Mouse (Mus musculus): ENCODE data around the gene Acap2. TPM values are rescaled to one million over a fixed set of nuclear protein-coding genes. Genes with fewer than 3 reads are reported as not detected.

Gene Acap2
- polyA plus RNA-seq, 1 experiment, result 36.9 TPM

DNA sequence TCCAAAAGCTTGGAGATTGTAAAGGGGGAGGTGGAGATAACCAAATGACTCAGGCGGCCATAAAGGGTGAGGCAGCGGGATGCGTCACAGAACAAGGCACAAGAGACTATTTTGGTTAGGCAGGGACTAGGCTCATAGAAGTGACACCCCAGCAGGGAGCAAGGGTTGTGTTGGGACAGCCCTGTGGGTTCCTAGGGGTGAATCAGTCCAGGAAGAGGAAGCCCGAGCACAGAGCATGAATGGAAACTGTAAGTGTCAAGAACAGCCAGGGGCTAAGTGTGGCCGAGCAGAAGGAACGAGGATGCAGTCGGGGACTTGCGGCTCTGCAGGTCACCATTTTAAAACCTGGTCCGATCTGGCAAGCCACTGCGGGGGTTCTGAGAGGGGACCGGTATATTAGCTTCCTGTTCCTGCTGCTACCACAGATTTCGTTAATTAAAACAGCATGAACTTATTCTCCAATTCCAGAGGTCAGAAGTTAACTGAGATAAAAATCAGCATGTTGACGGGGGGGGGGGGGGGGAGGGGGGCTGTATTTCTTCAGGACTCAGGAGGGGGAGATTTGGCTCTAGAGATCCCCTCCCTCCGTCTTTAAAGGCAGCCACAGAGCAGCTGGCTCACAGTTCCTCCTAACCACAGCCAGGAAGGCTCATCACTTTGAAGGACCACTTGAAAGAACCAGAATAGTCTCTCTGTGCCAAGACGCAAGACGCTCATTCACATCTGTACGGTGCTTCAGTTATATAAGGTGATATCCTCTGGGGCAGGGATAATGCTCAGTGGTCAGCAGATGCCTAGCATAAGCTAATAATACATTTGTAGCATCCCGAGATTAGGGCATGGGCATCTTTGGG, 34.6 kb upstream of the Acap2 start:
- no peak for DNase-seq
- Histone ChIP-seq H3K27me3 (ENCODE audit: control insufficient read depth, insufficient read depth, low read length) (no peaks in the 10 kb centered on the region), H3K4me1 (ENCODE audit: control insufficient read depth, insufficient read depth, low read length) (peaks cover 4% of the 10 kb centered on the region; the same call in 1 of the 2 replicates), H3K4me3 (replicated peaks; ENCODE audit: insufficient read depth, low read depth, low read length) (no peak overlapping the region), H3K27ac (ENCODE audit: insufficient read depth, low read length) (no peak overlapping the region)
- TF ChIP-seq POLR2A (IDR thresholded peaks at IDR 0.05; ENCODE audit: borderline replicate concordance, insufficient read depth, low read length) (no peak), CTCF (IDR thresholded peaks at IDR 0.05; ENCODE audit: borderline replicate concordance, insufficient read depth, low read depth, low read length) (no peak)
- 33% methylated on average over 17 of the region's 18 CpGs for WGBS

DNA sequence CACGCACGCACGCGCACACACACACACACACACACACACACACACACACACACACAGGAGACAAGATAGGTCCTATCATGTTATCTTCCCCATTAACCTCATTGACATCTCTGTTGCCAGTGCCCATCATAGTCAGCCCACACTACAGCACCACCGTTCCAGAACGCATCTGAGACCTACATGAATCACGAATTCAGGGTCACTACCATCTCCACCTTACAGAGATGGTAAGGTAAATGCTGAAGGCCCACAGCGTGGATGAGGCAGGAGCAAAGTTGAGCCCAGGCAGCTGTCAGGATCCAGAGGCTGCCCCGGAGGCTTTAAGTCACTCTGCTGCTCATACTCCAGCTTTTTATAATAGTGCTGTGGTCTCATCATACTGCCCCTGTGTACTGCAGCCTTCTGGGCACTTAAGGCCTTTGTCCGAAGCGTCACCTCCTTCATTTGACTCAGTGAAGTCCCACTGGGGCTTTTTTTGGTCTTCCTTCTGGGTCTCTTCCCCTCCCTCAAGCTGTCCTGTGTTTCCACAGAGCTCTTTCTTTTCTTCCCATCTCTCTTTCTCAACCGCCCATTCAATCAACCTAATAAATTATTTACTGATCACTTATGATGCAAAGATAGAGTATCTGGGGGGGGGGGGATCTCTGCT, 33.9 kb upstream of the Acap2 start:
- WGBS, result 92% methylated on average over 12 of the region's 12 CpGs
- no peak for DNase-seq
- no peak overlapping the region for H3K27ac ChIP-seq (ENCODE audit: insufficient read depth, low read length)
- H3K4me3 ChIP-seq (replicated peaks; ENCODE audit: insufficient read depth, low read depth, low read length), result no peak overlapping the region
- H3K27me3 ChIP-seq (ENCODE audit: control insufficient read depth, insufficient read depth, low read length), result no peaks in the 10 kb centered on the region
- H3K4me1 ChIP-seq (ENCODE audit: control insufficient read depth, insufficient read depth, low read length), result peaks cover 4% of the 10 kb centered on the region; the same call in 1 of the 2 replicates
- no peak for TF ChIP-seq POLR2A (IDR thresholded peaks at IDR 0.05; ENCODE audit: borderline replicate concordance, insufficient read depth, low read length)
- TF ChIP-seq CTCF (IDR thresholded peaks at IDR 0.05; ENCODE audit: borderline replicate concordance, insufficient read depth, low read depth, low read length), result no peak

DNA sequence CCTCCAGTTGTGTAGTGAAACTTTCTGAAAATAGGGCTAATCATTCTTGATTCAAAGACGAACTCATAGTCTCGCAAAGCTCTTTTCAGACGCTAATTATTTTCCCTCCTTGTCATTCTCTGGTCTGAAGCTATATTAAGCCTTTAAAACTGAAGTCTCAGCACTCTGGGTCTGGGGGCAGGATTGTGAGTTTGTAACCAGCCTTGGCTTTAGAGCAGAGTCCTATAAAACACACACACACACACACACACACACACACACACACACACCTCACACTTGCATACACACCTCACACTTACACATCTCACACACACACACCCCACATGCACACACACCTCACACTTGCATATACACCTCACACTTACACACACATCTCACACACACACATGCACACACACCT, 33.3 kb upstream of the Acap2 start:
- peaks cover 4% of the 10 kb centered on the region; the same call in 1 of the 2 replicates for H3K4me1 ChIP-seq (ENCODE audit: control insufficient read depth, insufficient read depth, low read length)
- TF ChIP-seq POLR2A (IDR thresholded peaks at IDR 0.05; ENCODE audit: borderline replicate concordance, insufficient read depth, low read length) (no peak), CTCF (IDR thresholded peaks at IDR 0.05; ENCODE audit: borderline replicate concordance, insufficient read depth, low read depth, low read length) (no peak)
- DNase-seq, result no peak
- H3K27ac ChIP-seq (ENCODE audit: insufficient read depth, low read length), result no peak overlapping the region
- no peaks in the 10 kb centered on the region for H3K27me3 ChIP-seq (ENCODE audit: control insufficient read depth, insufficient read depth, low read length)
- no peak overlapping the region for H3K4me3 ChIP-seq (replicated peaks; ENCODE audit: insufficient read depth, low read depth, low read length)
- 68% methylated on average over 3 of the region's 3 CpGs for WGBS

DNA sequence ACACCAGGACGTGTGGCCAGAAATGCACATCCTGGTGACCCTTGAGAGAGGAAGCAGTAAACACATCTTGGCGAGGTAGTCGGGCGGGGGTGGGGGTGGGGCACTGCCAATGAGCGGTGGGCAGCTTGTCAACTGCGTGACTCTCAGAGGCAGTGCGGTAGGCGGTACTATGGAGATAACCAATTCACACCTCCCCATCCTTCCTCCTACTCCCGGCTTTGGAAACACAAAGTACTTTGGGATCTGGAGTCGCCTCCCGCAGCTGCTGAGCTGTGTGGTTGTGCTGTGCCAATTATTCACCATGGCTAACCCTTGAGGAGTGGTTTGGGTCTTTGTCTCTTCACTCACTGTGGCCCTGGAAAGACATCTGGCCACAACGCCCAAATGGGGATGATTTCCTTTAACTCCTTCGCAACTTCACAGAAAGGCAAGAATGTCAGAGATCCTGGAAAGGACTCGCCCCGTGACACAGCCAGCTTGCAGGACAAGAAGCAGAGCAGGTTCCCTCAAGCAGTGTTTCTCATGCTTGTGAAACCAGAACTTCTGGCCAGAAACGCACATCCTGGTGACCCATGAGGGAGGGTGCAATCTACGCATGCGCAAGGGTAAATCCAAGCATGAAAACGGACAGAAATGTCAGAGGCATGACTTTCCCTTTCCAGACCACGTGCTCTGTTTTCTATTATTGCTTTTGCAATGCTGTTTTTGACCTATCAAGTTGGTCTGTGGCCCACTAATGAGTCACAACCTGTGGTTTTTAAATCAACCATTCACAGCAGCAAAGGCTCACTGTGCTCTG, 32.7 kb upstream of the Acap2 start:
- WGBS, result 30% methylated on average over 20 of the region's 20 CpGs
- Histone ChIP-seq H3K4me1 (ENCODE audit: control insufficient read depth, insufficient read depth, low read length) (peaks cover 4% of the 10 kb centered on the region; the same call in 1 of the 2 replicates), H3K27ac (ENCODE audit: insufficient read depth, low read length) (no peak overlapping the region), H3K27me3 (ENCODE audit: control insufficient read depth, insufficient read depth, low read length) (no peaks in the 10 kb centered on the region), H3K4me3 (replicated peaks; ENCODE audit: insufficient read depth, low read depth, low read length) (no peak overlapping the region)
- TF ChIP-seq CTCF (IDR thresholded peaks at IDR 0.05; ENCODE audit: borderline replicate concordance, insufficient read depth, low read depth, low read length) (no peak), POLR2A (IDR thresholded peaks at IDR 0.05; ENCODE audit: borderline replicate concordance, insufficient read depth, low read length) (no peak)
- DNase-seq, result peak in 1 of 2 experiments; percentile 15

DNA sequence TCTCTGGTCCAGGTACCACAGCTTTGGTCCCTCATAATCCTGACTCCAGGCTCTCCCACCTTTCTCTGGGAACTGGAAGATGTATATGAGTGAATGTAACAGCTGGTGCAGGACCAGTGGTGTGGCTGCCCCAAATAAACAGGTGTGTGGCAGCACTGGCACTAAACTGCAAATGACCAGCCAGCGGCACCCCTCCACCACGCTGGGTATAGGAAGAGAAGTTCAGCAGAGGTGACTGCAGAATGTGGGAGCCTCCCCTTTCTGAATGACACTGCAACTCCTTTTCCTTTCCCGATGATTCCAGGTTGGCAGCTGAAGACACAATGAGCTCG, 32.1 kb upstream of the Acap2 start:
- H3K27me3 ChIP-seq (ENCODE audit: control insufficient read depth, insufficient read depth, low read length), result no peaks in the 10 kb centered on the region
- TF ChIP-seq POLR2A (IDR thresholded peaks at IDR 0.05; ENCODE audit: borderline replicate concordance, insufficient read depth, low read length) (no peak), CTCF (IDR thresholded peaks at IDR 0.05; ENCODE audit: borderline replicate concordance, insufficient read depth, low read depth, low read length) (no peak)
- DNase-seq, result no peak
- no peak overlapping the region for H3K27ac ChIP-seq (ENCODE audit: insufficient read depth, low read length)
- peaks cover 4% of the 10 kb centered on the region; the same call in 1 of the 2 replicates for H3K4me1 ChIP-seq (ENCODE audit: control insufficient read depth, insufficient read depth, low read length)
- 27% methylated on average over 4 of the region's 4 CpGs for WGBS
- H3K4me3 ChIP-seq (replicated peaks; ENCODE audit: insufficient read depth, low read depth, low read length), result no peak overlapping the region

DNA sequence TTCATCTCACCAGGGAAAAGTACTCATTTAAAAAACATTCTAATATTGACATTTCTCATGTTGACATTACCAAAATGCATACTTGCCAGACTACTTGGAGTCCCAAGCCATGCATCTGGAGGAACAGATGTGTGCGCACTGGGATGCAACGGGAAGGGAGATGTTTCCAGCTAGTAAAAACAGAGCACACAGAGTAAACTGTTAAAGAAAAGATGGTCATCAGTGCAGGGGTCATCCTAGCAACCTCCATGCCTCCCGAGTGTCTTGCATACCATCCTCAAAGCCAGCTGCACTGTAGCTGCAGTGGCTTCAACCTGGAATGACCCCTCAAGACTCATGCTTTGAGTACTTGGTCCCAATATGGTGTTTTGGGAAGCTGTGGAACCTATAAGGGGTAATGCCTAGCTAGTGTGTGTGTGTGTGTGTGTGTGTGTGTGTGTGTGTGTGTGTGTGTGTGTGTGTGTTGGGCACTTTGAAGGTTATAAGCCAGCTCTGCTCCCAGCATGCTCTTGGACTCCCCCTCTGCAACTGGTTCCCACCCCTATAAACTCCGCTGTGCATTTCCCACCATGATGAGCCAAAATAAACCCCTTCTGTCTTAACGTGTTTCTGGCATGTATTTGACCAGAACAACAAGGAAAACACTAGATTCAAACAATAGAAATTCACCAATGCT, 31.6 kb upstream of the Acap2 start:
- no peak for TF ChIP-seq CTCF (IDR thresholded peaks at IDR 0.05; ENCODE audit: borderline replicate concordance, insufficient read depth, low read depth, low read length)
- no peak for TF ChIP-seq POLR2A (IDR thresholded peaks at IDR 0.05; ENCODE audit: borderline replicate concordance, insufficient read depth, low read length)
- Histone ChIP-seq H3K27me3 (ENCODE audit: control insufficient read depth, insufficient read depth, low read length) (no peaks in the 10 kb centered on the region), H3K27ac (ENCODE audit: insufficient read depth, low read length) (no peak overlapping the region), H3K4me3 (replicated peaks; ENCODE audit: insufficient read depth, low read depth, low read length) (no peak overlapping the region), H3K4me1 (ENCODE audit: control insufficient read depth, insufficient read depth, low read length) (peaks cover 4% of the 10 kb centered on the region; the same call in 1 of the 2 replicates)
- DNase-seq, result no peak
- 75% methylated on average over 5 of the region's 5 CpGs for WGBS

DNA sequence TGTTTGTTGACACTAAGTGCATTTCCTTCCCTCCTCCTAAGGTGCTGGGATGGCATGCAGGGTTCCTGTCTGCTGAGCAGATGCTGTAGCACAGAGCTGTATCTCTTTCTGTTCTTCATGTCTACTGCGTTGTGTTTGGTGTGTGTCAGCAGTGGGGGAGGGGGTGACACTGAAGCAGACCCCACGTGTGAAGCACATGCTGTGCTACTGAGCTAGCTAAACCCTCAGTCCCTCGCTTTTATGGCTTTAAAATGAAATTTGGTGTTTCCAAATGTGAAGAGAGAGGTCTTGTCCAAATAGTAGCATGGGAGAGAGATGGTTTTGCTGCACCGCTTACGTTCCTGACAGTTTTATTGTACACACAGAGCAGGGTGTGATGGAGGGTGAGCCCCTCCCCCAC, 30.5 kb upstream of the Acap2 start:
- H3K4me3 ChIP-seq (replicated peaks; ENCODE audit: insufficient read depth, low read depth, low read length), result no peak overlapping the region
- no peaks in the 10 kb centered on the region for H3K27me3 ChIP-seq (ENCODE audit: control insufficient read depth, insufficient read depth, low read length)
- H3K4me1 ChIP-seq (ENCODE audit: control insufficient read depth, insufficient read depth, low read length), result peaks cover 4% of the 10 kb centered on the region; the same call in 1 of the 2 replicates
- no peak overlapping the region for H3K27ac ChIP-seq (ENCODE audit: insufficient read depth, low read length)
- no peak for TF ChIP-seq CTCF (IDR thresholded peaks at IDR 0.05; ENCODE audit: borderline replicate concordance, insufficient read depth, low read depth, low read length)
- DNase-seq, result no peak
- 87% methylated on average over 5 of the region's 5 CpGs for WGBS

Measured in cerebellum, adult 2 months (tissue).